Mouse (Mus musculus): ENCODE data around the gene Cyp2d22.

DNA sequence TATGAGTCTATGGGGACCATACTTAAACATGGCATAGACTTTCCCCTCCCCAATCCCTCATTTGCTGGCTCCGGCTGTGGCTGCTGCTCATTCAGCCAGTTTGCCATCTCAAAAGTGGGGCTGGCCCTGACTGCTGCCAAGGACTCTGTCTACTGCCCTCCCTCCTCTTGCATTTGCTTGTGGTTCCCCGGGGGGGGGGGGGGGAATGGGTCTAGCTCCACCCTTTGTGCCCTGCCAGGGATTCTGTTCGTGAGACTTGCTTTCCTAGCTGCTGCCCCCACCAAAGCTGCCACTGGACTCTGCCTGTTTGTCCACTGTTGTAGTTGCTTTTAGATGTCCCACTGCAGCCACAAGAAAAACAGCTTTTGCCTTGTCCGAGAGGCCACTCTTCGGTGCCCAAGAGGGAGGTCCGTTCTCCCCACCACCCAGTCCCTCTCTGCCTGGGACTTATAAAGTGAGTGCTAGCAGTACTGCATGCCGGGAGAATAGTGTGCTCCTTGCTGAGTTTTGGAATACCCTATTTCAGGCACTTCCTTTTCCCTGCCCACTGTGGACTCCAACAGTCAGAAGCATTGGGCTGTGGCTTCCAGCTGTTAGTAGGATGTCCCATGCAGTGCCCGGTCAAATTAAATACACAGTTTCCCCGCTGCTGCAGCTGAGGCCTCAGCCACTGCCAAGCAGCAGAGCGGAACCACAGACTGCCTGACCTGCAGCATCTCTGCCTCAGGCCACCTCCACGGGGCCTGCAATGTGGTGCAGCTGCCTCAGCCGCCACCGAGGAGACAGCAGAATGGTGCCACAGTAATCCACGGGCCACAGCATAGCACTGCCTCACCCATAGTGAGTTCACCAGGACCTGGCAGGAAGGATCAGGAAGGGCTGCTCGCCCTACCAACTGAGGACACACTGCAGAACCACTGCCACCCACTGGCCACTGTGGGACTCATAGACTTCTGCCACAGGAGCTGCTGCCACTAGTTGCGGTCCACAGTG, 37.0 kb upstream of the Cyp2d22 start:
- peak; percentile 16; the same call in 1 of the 2 replicates for TF ChIP-seq CTCF (IDR thresholded peaks at IDR 0.05; ENCODE audit: low read depth, low read length)
- no peak for TF ChIP-seq POLR2A (IDR thresholded peaks at IDR 0.05; ENCODE audit: borderline replicate concordance, low read depth, low read length)
